Mouse (Mus musculus): ENCODE results near the gene Bptf. TPM values are rescaled to one million over a fixed set of nuclear protein-coding genes. Genes with fewer than 3 reads are reported as not detected.
"Not testable (repeated sequence)": the region's sequence is repeated elsewhere in the genome, so short reads cannot be mapped to it uniquely, and the experiment has no call there.

Bptf gene
- total and polyA plus RNA-seq, 2 experiments from 2014 or later, result 20.4 to 41.5 TPM

DNA sequence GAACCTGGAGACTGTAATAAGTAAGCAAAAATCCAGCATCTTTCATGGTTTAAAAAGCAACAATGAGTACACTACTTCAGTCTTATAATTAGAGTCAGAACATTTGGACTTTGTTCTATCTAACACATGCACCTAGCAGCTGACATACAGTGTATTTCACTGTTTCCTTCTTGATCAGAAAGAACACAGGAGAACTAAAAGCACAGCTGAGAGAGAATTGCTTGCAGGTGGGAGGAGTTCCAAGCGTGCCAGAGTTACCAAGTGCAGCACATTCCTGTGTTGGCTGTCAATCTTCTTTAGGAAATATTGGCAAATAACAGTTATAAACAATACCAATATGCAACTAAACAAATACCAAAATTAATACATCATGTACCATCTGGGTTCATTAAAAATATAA is 71.0 kb downstream of the Bptf start:
- Histone ChIP-seq H3K4me3 (ENCODE audit: low read depth, low read length) (no peak overlapping the region), H3K4me2 (ENCODE audit: low read depth, low read length, poor library complexity, severe bottlenecking) (no peak overlapping the region), H3K36me3 (ENCODE audit: insufficient read depth, low read length) (peaks cover 80% of the 10 kb centered on the region), H3K9ac (replicated peaks; ENCODE audit: low read length, poor library complexity, severe bottlenecking) (no peak overlapping the region), H3K27ac (ENCODE audit: low read depth, low read length) (no peak overlapping the region), H3K9me3 (ENCODE audit: low read length) (no peaks in the 10 kb centered on the region), H3K27me3 (ENCODE audit: insufficient read depth, low read length) (no peaks in the 10 kb centered on the region), H3K4me1 (ENCODE audit: insufficient read depth, low read length) (no peaks in the 10 kb centered on the region)
- no peak for TF ChIP-seq CTCF (IDR thresholded peaks at IDR 0.05)
- DNase-seq (ENCODE audit: low spot score), result no peak
- no peak for ATAC-seq (ENCODE audit: low FRiP score)
- 94% methylated on average over 1 of the region's 1 CpGs for WGBS

DNA sequence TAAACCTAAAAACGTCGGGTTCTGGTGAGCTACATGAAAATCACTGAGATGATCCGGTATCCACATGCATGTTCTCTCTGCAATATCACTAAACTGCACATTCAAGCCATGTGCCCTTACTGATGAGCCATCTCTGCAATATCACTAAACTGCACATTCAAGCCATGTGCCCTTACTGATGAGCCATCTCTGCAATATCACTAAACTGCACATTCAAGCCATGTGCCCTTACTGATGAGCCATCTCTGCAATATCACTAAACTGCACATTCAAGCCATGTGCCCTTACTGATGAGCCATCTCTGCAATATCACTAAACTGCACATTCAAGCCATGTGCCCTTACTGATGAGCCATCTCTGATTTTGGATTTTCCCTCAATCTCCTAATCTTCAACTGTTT is 72.3 kb downstream of the Bptf start:
- not testable (repeated sequence) for H3K27ac ChIP-seq (ENCODE audit: low read depth, low read length); ATAC-seq (ENCODE audit: low FRiP score); H3K9ac ChIP-seq (replicated peaks; ENCODE audit: low read length, poor library complexity, severe bottlenecking); H3K4me2 ChIP-seq (ENCODE audit: low read depth, low read length, poor library complexity, severe bottlenecking); H3K4me3 ChIP-seq (ENCODE audit: low read depth, low read length); H3K9me3 ChIP-seq (ENCODE audit: low read length); DNase-seq (ENCODE audit: low spot score); H3K27me3 ChIP-seq (ENCODE audit: insufficient read depth, low read length); H3K4me1 ChIP-seq (ENCODE audit: insufficient read depth, low read length)
- WGBS, result 99% methylated on average over 3 of the region's 3 CpGs
- peaks cover 80% of the 10 kb centered on the region for H3K36me3 ChIP-seq (ENCODE audit: insufficient read depth, low read length)

DNA sequence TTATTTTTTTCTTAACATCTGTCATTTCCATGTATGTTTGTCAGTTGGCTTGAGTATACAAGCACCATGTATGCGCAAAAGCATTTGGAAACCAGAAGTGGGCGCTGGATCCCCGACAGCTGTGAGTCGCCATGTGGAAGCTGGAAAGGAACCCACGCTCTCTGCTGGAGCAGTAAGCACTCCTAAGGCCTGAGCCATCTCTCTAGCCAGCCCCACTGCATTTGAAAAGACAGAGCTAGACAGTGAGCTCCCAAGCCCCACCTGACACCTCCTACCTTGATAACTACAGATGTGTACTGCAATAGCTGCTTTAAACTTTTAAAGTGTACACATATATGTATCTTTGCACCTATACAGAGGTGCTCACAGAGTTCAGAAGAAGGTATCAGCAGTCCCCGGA is 74.5 kb downstream of the Bptf start:
- H3K4me1 ChIP-seq (ENCODE audit: insufficient read depth, low read length), result no peaks in the 10 kb centered on the region
- WGBS, result 88% methylated on average over 6 of the region's 6 CpGs
- H3K4me2 ChIP-seq (ENCODE audit: low read depth, low read length, poor library complexity, severe bottlenecking), result no peak overlapping the region
- no peak overlapping the region for H3K4me3 ChIP-seq (ENCODE audit: low read depth, low read length)
- ATAC-seq (ENCODE audit: low FRiP score) (no peak), DNase-seq (ENCODE audit: low spot score) (no peak)
- H3K27me3 ChIP-seq (ENCODE audit: insufficient read depth, low read length), result no peaks in the 10 kb centered on the region
- no peak overlapping the region for H3K27ac ChIP-seq (ENCODE audit: low read depth, low read length)
- H3K9me3 ChIP-seq (ENCODE audit: low read length), result no peaks in the 10 kb centered on the region
- TF ChIP-seq CTCF (IDR thresholded peaks at IDR 0.05), result no peak
- peaks cover 93% of the 10 kb centered on the region for H3K36me3 ChIP-seq (ENCODE audit: insufficient read depth, low read length)
- no peak overlapping the region for H3K9ac ChIP-seq (replicated peaks; ENCODE audit: low read length, poor library complexity, severe bottlenecking)

DNA sequence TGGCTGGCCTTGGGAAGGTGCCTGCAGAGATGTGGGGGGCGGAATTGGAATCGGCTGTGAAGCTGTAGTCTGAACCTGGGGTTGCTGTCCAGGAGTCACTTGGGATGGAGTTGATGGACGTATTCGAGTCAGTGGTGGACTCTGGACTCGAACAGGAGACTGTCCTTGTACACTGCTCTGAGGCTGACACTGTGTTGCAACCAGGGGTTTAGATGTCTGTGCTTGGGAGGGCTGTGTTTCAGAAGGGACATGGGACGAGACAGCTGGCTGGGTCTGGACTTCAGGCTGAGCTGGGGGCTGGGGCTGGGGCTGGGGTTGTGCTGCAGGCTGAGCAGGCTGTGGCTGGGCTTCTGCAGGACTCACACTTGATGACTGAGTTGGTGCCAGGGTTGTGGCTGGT is 77.1 kb downstream of the Bptf start:
- Histone ChIP-seq H3K27ac (ENCODE audit: low read depth, low read length) (no peak overlapping the region), H3K4me1 (ENCODE audit: insufficient read depth, low read length) (no peaks in the 10 kb centered on the region), H3K27me3 (ENCODE audit: insufficient read depth, low read length) (no peaks in the 10 kb centered on the region), H3K9me3 (ENCODE audit: low read length) (no peaks in the 10 kb centered on the region), H3K4me2 (ENCODE audit: low read depth, low read length, poor library complexity, severe bottlenecking) (no peak overlapping the region), H3K4me3 (ENCODE audit: low read depth, low read length) (no peak overlapping the region), H3K36me3 (ENCODE audit: insufficient read depth, low read length) (peaks cover 76% of the 10 kb centered on the region), H3K9ac (replicated peaks; ENCODE audit: low read length, poor library complexity, severe bottlenecking) (no peak overlapping the region)
- DNase-seq (ENCODE audit: low spot score) (no peak), ATAC-seq (ENCODE audit: low FRiP score) (no peak)
- 98% methylated on average over 6 of the region's 6 CpGs for WGBS
- no peak for TF ChIP-seq CTCF (IDR thresholded peaks at IDR 0.05)

DNA sequence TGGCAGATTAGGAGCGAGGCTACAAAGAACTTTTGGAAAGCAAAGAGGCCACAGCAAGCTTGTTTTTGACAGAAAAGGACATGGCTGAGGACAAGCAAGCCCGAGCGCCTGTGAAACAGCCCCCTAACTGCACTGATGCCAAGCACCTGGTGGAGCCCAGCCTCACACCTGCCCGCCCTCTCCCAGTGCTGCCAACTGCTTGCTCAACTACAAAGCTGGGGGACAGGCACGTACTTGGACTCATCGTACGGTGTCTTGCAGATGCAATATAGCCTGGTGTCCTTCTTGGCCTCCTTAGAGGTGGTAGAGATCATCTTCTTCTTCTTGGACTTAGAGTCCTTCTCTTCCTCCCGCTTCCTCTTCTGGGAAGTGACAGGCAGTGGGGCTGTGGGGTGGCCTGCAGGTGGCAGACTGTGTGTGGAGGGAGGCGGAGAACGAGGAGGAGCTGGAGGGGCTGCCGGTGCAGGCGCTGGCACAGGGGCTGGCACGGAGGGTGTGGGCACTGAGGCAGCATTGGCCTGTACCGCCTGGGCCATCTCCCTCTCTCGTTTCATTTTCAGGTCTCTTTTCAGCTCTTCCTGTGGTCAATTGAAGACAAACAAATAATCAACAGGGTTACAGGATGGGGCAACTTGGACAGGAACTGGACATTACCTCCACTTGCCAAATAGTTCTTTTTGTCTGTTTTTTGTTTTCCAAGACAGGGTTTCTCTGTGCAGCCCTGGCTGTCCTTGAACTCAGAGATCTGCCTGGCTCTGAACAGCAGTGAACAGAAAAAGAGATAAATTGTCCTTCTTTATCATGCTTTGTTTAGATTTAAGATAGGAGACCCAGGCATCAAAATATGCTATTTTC is 84.9 kb downstream of the Bptf start:
- 80% methylated on average over 15 of the region's 15 CpGs for whole genome bisulfite sequencing
- DNase-seq (ENCODE audit: low spot score), result no peak
- no peak overlapping the region for H3K9ac ChIP-seq (replicated peaks; ENCODE audit: low read length, poor library complexity, severe bottlenecking)
- H3K4me2 ChIP-seq (ENCODE audit: low read depth, low read length, poor library complexity, severe bottlenecking), result no peak overlapping the region
- H3K27me3 ChIP-seq (ENCODE audit: insufficient read depth, low read length), result no peaks in the 10 kb centered on the region
- no peaks in the 10 kb centered on the region for H3K4me1 ChIP-seq (ENCODE audit: insufficient read depth, low read length)
- no peak overlapping the region for H3K27ac ChIP-seq (ENCODE audit: low read depth, low read length)
- H3K36me3 ChIP-seq (ENCODE audit: insufficient read depth, low read length), result peaks cover 34% of the 10 kb centered on the region
- ATAC-seq (ENCODE audit: low FRiP score), result no peak
- no peak for TF ChIP-seq CTCF (IDR thresholded peaks at IDR 0.05)
- no peak overlapping the region for H3K4me3 ChIP-seq (ENCODE audit: low read depth, low read length)
- H3K9me3 ChIP-seq (ENCODE audit: low read length), result no peaks in the 10 kb centered on the region

DNA sequence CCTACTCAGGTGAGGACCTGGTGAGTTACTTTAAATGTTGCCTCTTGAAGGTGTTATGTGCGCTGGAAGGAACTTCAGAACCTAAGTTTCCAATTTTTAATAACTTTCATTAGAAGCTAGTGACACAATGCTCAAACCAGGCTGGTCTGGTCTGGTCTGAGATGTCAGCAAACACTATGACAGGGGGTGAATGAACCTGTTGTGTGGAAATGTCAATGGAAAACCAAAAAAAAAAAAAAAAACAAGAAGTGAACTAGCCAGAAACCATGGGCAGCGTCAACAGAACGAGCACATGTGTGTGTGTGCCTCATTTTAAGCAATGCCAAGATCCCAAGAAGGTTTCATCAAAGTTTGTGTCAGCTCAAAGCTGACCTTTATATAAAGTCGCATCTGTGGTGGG is 86.4 kb downstream of the Bptf start:
- Histone ChIP-seq H3K4me3 (ENCODE audit: low read depth, low read length) (no peak overlapping the region), H3K9me3 (ENCODE audit: low read length) (no peaks in the 10 kb centered on the region), H3K27me3 (ENCODE audit: insufficient read depth, low read length) (no peaks in the 10 kb centered on the region), H3K27ac (ENCODE audit: low read depth, low read length) (no peak overlapping the region), H3K4me2 (ENCODE audit: low read depth, low read length, poor library complexity, severe bottlenecking) (no peak overlapping the region), H3K36me3 (ENCODE audit: insufficient read depth, low read length) (peaks cover 38% of the 10 kb centered on the region), H3K4me1 (ENCODE audit: insufficient read depth, low read length) (no peaks in the 10 kb centered on the region), H3K9ac (replicated peaks; ENCODE audit: low read length, poor library complexity, severe bottlenecking) (no peak overlapping the region)
- TF ChIP-seq CTCF (IDR thresholded peaks at IDR 0.05), result no peak
- ATAC-seq (ENCODE audit: low FRiP score) (no peak), DNase-seq (ENCODE audit: low spot score) (no peak)
- WGBS, result 80% methylated on average over 4 of the region's 4 CpGs

All from midbrain, postnatal 0 days (tissue).